Mouse (Mus musculus): ENCODE measurements around the gene Gm49486. TPM values are rescaled to one million over a fixed set of nuclear protein-coding genes. Genes with fewer than 3 reads are reported as not detected.

Gm49486 gene
- polyA plus RNA-seq, 1 experiment from 2014 or later, result 0.63 TPM

DNA sequence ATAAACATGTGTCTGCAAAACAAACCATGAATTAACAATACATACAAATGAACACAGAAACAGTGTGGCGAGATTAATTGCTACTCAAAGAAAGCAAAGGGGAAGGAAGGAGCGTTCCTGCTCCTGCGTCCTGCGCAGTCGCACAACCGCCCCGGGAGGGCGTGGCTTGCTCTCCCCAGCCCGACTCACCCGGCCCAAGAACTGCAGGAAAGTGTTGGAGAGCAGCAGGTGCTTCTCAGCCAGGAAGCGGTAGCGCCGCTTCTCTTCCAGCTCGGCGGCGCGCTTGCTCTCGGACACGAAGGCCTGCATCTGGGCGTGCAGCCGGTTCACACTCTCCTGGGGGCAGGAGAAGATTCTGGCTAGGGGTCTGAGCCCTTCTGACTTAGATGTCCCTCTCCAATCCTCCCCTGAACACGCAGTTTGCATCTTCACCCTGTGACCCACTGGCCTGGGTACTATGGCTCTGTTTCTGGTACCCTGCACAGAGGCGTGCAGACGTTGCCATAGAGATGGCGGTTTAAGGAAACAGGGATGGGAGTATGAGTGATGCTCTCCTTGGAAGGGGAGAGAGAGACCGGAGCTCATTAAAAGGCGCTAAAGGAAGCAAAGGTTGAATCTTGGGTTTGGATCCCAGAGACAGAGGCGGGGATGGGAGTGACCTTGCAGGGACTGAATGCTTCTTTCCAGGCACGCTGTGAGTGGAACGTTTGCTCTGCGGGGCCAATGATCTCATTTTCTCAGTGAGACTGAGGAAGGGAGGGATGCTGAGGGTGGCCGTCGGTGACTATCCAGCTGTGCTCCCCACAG lies 41.3 kb downstream of the Gm49486 start:
- 2% methylated on average over 33 of the region's 33 CpGs for WGBS
- Histone ChIP-seq H3K9me3 (replicated peaks; ENCODE audit: control insufficient read depth, low read length) (no peaks in the 10 kb centered on the region), H3K36me3 (ENCODE audit: control insufficient read depth, insufficient read depth) (no peaks in the 10 kb centered on the region), H3K4me3 (ENCODE audit: low read length) (peak overlapping the region; percentile 51), H3K4me2 (ENCODE audit: low read depth, low read length) (peak overlapping the region; percentile 85), H3K9ac (ENCODE audit: low read length) (peak overlapping the region; percentile 70), H3K4me1 (ENCODE audit: control insufficient read depth, insufficient read depth, low read length) (peaks cover 10% of the 10 kb centered on the region), H3K27me3 (ENCODE audit: control insufficient read depth, insufficient read depth, low read length) (peaks cover 4% of the 10 kb centered on the region; the same call in 1 of the 2 replicates), H3K27ac (ENCODE audit: low read length) (peak overlapping the region; percentile 59; the same call in 1 of the 2 replicates)
- peak; percentile 77 for ATAC-seq (replicated peaks; ENCODE audit: extremely low read depth, insufficient read depth, low FRiP score)

- H3K9me3 ChIP-seq (replicated peaks; ENCODE audit: control insufficient read depth, low read length), result no peaks in the 10 kb centered on the region
- H3K4me3 ChIP-seq (ENCODE audit: low read length), result peak overlapping the region; percentile 51
- no peaks in the 10 kb centered on the region for H3K36me3 ChIP-seq (ENCODE audit: control insufficient read depth, insufficient read depth)
- H3K27ac ChIP-seq (ENCODE audit: low read length), result no peak overlapping the region
- ATAC-seq (replicated peaks; ENCODE audit: extremely low read depth, insufficient read depth, low FRiP score), result no peak
- H3K9ac ChIP-seq (ENCODE audit: low read length), result peak overlapping the region; percentile 70
- peak overlapping the region; percentile 85 for H3K4me2 ChIP-seq (ENCODE audit: low read depth, low read length)
- peaks cover 4% of the 10 kb centered on the region; the same call in 1 of the 2 replicates for H3K27me3 ChIP-seq (ENCODE audit: control insufficient read depth, insufficient read depth, low read length)
- H3K4me1 ChIP-seq (ENCODE audit: control insufficient read depth, insufficient read depth, low read length), result peaks cover 10% of the 10 kb centered on the region
- WGBS, result 19% methylated on average over 17 of the region's 17 CpGs
Measured at GRCm38 (mm10) chr15:79271124-79271746, 42.0 kb downstream of the Gm49486 start.

DNA sequence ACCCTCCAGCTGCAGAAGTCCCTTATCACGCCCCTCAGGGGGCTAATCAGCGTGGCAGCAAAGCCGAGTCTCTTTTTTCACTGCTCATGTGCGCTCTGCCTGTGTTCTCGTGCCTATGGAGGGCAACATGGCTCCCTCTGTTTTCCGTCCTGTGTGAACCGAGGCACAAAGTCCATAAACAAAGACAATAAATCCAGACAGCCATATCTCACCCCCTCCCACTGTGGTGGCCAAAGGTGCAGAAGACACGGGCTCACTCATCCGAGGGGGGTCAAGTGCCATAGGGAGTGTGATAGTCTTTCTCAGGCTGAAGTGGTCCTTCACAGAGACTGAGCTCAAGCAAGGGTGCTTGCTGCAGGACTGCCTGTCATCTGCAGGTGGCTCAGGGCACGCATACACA lies 43.8 kb downstream of the Gm49486 start:
- WGBS, result 53% methylated on average over 10 of the region's 10 CpGs
- no peaks in the 10 kb centered on the region for H3K36me3 ChIP-seq (ENCODE audit: control insufficient read depth, insufficient read depth)
- H3K9me3 ChIP-seq (replicated peaks; ENCODE audit: control insufficient read depth, low read length), result no peaks in the 10 kb centered on the region
- H3K4me3 ChIP-seq (ENCODE audit: low read length), result no peak overlapping the region
- no peak overlapping the region for H3K4me2 ChIP-seq (ENCODE audit: low read depth, low read length)
- H3K4me1 ChIP-seq (ENCODE audit: control insufficient read depth, insufficient read depth, low read length), result peaks cover 10% of the 10 kb centered on the region
- no peak for ATAC-seq (replicated peaks; ENCODE audit: extremely low read depth, insufficient read depth, low FRiP score)
- no peak overlapping the region for H3K9ac ChIP-seq (ENCODE audit: low read length)
- H3K27me3 ChIP-seq (ENCODE audit: control insufficient read depth, insufficient read depth, low read length), result peaks cover 4% of the 10 kb centered on the region; the same call in 1 of the 2 replicates
- no peak overlapping the region for H3K27ac ChIP-seq (ENCODE audit: low read length)

GRCm38 (mm10) chr15:79277728-79278127 lies 48.5 kb downstream of the Gm49486 start:
- no peak overlapping the region for H3K27ac ChIP-seq (ENCODE audit: low read length)
- no peak for ATAC-seq (replicated peaks; ENCODE audit: extremely low read depth, insufficient read depth, low FRiP score)
- no peak overlapping the region for H3K9ac ChIP-seq (ENCODE audit: low read length)
- peaks cover 5% of the 10 kb centered on the region for H3K4me1 ChIP-seq (ENCODE audit: control insufficient read depth, insufficient read depth, low read length)
- WGBS, result 54% methylated on average over 10 of the region's 10 CpGs
- H3K36me3 ChIP-seq (ENCODE audit: control insufficient read depth, insufficient read depth), result no peaks in the 10 kb centered on the region
- no peaks in the 10 kb centered on the region for H3K9me3 ChIP-seq (replicated peaks; ENCODE audit: control insufficient read depth, low read length)
- no peak overlapping the region for H3K4me2 ChIP-seq (ENCODE audit: low read depth, low read length)
- H3K4me3 ChIP-seq (ENCODE audit: low read length), result no peak overlapping the region
- no peaks in the 10 kb centered on the region for H3K27me3 ChIP-seq (ENCODE audit: control insufficient read depth, insufficient read depth, low read length)

- Histone ChIP-seq H3K4me2 (ENCODE audit: low read depth, low read length) (no peak overlapping the region), H3K27me3 (ENCODE audit: control insufficient read depth, insufficient read depth, low read length) (no peaks in the 10 kb centered on the region), H3K27ac (ENCODE audit: low read length) (no peak overlapping the region), H3K4me1 (ENCODE audit: control insufficient read depth, insufficient read depth, low read length) (peaks cover 5% of the 10 kb centered on the region), H3K9me3 (replicated peaks; ENCODE audit: control insufficient read depth, low read length) (no peaks in the 10 kb centered on the region), H3K4me3 (ENCODE audit: low read length) (no peak overlapping the region), H3K9ac (ENCODE audit: low read length) (no peak overlapping the region), H3K36me3 (ENCODE audit: control insufficient read depth, insufficient read depth) (no peaks in the 10 kb centered on the region)
- 31% methylated on average over 6 of the region's 6 CpGs for WGBS
- ATAC-seq (replicated peaks; ENCODE audit: extremely low read depth, insufficient read depth, low FRiP score), result no peak
Measured at GRCm38 (mm10) chr15:79280209-79280608, 51.0 kb downstream of the Gm49486 start.

DNA sequence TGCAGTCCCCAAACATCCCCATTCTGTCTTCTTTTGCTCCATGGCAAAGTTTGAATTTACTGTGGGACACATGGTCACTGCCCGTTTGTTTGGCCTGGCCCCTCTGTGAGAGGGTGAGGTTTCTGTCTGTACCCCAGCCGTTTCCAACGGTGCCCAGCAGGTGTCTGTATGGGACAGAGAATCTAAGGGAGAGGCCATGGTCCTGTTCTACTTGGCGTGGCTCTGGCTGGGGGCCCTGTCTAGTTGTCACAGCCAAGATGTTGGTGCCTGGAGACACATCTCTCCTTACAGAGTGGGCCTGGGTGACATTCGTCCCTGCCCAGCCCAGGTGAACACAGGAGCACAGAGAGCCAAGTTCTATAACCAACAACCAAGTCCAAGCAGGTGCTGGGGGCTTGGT lies 51.7 kb downstream of the Gm49486 start:
- no peak for ATAC-seq (replicated peaks; ENCODE audit: extremely low read depth, insufficient read depth, low FRiP score)
- H3K27ac ChIP-seq (ENCODE audit: low read length), result no peak overlapping the region

GRCm38 (mm10) chr15:79281389-79281788 lies 52.2 kb downstream of the Gm49486 start:
- no peaks in the 10 kb centered on the region for H3K36me3 ChIP-seq (ENCODE audit: control insufficient read depth, insufficient read depth)

More for the DNA sequence above, 51.7 kb downstream of the Gm49486 start:
- Histone ChIP-seq H3K9ac (ENCODE audit: low read length) (no peak overlapping the region), H3K9me3 (replicated peaks; ENCODE audit: control insufficient read depth, low read length) (no peaks in the 10 kb centered on the region), H3K36me3 (ENCODE audit: control insufficient read depth, insufficient read depth) (no peaks in the 10 kb centered on the region), H3K4me3 (ENCODE audit: low read length) (no peak overlapping the region), H3K4me1 (ENCODE audit: control insufficient read depth, insufficient read depth, low read length) (peaks cover 5% of the 10 kb centered on the region), H3K4me2 (ENCODE audit: low read depth, low read length) (no peak overlapping the region), H3K27me3 (ENCODE audit: control insufficient read depth, insufficient read depth, low read length) (no peaks in the 10 kb centered on the region)
- WGBS, result 49% methylated on average over 5 of the region's 5 CpGs

DNA sequence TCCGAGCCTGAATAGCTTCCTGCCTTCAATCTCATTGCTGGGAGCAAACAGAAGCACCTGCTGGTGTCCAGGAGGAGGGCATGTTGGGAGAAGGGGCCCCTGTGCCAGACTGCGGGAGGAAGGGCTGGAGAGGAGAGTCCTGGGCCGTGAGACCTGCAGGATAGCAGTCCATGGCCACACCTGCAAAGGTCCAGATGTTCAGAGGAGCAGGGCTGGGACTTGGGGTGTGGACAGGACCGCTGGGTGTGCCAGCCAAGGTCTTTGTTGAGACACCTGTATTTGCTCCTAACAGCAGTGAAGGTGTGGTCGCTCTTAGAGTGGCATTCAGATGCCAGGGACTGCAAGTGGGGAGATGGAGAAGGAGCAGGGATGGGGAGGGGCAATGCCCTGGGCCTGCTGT lies 53.2 kb downstream of the Gm49486 start:
- no peak overlapping the region for H3K4me2 ChIP-seq (ENCODE audit: low read depth, low read length)
- H3K4me1 ChIP-seq (ENCODE audit: control insufficient read depth, insufficient read depth, low read length), result peaks cover 5% of the 10 kb centered on the region
- H3K4me3 ChIP-seq (ENCODE audit: low read length), result no peak overlapping the region
- H3K36me3 ChIP-seq (ENCODE audit: control insufficient read depth, insufficient read depth), result no peaks in the 10 kb centered on the region
- 70% methylated on average over 5 of the region's 5 CpGs for WGBS
- H3K9ac ChIP-seq (ENCODE audit: low read length), result no peak overlapping the region
- no peaks in the 10 kb centered on the region for H3K9me3 ChIP-seq (replicated peaks; ENCODE audit: control insufficient read depth, low read length)
- ATAC-seq (replicated peaks; ENCODE audit: extremely low read depth, insufficient read depth, low FRiP score), result no peak
- H3K27me3 ChIP-seq (ENCODE audit: control insufficient read depth, insufficient read depth, low read length), result no peaks in the 10 kb centered on the region
- H3K27ac ChIP-seq (ENCODE audit: low read length), result no peak overlapping the region

More at GRCm38 (mm10) chr15:79281389-79281788, 52.2 kb downstream of the Gm49486 start:
- no peak overlapping the region for H3K9ac ChIP-seq (ENCODE audit: low read length)
- H3K9me3 ChIP-seq (replicated peaks; ENCODE audit: control insufficient read depth, low read length), result no peaks in the 10 kb centered on the region
- no peak overlapping the region for H3K4me3 ChIP-seq (ENCODE audit: low read length)
- peaks cover 5% of the 10 kb centered on the region for H3K4me1 ChIP-seq (ENCODE audit: control insufficient read depth, insufficient read depth, low read length)
- H3K4me2 ChIP-seq (ENCODE audit: low read depth, low read length), result no peak overlapping the region
- no peaks in the 10 kb centered on the region for H3K27me3 ChIP-seq (ENCODE audit: control insufficient read depth, insufficient read depth, low read length)
- H3K27ac ChIP-seq (ENCODE audit: low read length), result no peak overlapping the region
- 80% methylated on average over 1 of the region's 1 CpGs for WGBS
- ATAC-seq (replicated peaks; ENCODE audit: extremely low read depth, insufficient read depth, low FRiP score), result no peak; the same call in 1 of the 2 replicates

DNA sequence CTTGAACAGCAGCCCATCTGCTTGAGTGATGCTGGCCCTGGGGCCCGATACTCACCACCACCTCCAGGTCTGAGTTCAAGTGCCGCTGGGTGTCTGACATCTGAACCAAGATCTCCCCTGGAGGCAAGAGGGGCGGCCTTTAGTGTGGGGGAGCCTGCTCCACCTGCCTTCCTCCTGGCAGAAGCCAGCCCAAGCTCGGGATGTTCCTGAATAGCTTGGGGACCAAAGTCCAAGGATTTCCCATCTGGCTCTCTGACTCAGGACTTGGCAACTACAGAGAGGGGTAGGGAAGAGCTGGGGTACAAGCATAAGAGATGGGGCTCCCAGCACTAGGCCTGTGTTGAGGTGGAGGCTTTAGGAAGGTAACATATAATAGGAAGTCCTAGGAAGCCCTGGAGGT lies 54.2 kb downstream of the Gm49486 start:
- peaks cover 5% of the 10 kb centered on the region for H3K4me1 ChIP-seq (ENCODE audit: control insufficient read depth, insufficient read depth, low read length)
- ATAC-seq (replicated peaks; ENCODE audit: extremely low read depth, insufficient read depth, low FRiP score), result no peak
- H3K4me2 ChIP-seq (ENCODE audit: low read depth, low read length), result no peak overlapping the region
- no peaks in the 10 kb centered on the region for H3K9me3 ChIP-seq (replicated peaks; ENCODE audit: control insufficient read depth, low read length)
- H3K27me3 ChIP-seq (ENCODE audit: control insufficient read depth, insufficient read depth, low read length), result no peaks in the 10 kb centered on the region
- WGBS, result 82% methylated on average over 4 of the region's 4 CpGs
- H3K9ac ChIP-seq (ENCODE audit: low read length), result no peak overlapping the region
- H3K27ac ChIP-seq (ENCODE audit: low read length), result no peak overlapping the region
- H3K36me3 ChIP-seq (ENCODE audit: control insufficient read depth, insufficient read depth), result no peaks in the 10 kb centered on the region
- no peak overlapping the region for H3K4me3 ChIP-seq (ENCODE audit: low read length)

All from heart, embryonic 16.5 days (tissue).